In genomic region chr8:118190866-118191265, GRCm38 (mm10) we compare ENCODE assay signal across 16 mouse cellular contexts.
DNase-seq lines count a peak whose midpoint lies in the region; ATAC-seq and TF ChIP-seq lines count a peak whose summit lies in the region.
"Had no signal": no experiment of that assay in that cellular context is flagged by ENCODE, and none has a peak within 500 bp of the region (broad histone marks: within the 10 kb centered on the region; RNA-seq: fewer than 3 reads in every experiment).

No protein-coding gene starts in this region.

- peaks cover 2% of the 10 kb centered on the region for H3K4me1 ChIP-seq in heart, adult 2 months (ENCODE audit: control insufficient read depth, insufficient read depth, low read length)
- peaks cover 22% of the 10 kb centered on the region for H3K4me1 ChIP-seq in heart, postnatal 0 days (ENCODE audit: control insufficient read depth, insufficient read depth)
- H3K4me1 ChIP-seq: embryonic facial prominence, embryonic 15.5 days; limb, embryonic 12.5 days had no signal

- no peaks in the 10 kb centered on the region; the same call in 1 of the 2 replicates for H3K36me3 ChIP-seq in heart, adult 2 months (ENCODE audit: control insufficient read depth, insufficient read depth, low read length)
- no peaks in the 10 kb centered on the region for H3K36me3 ChIP-seq in heart, postnatal 0 days (replicated peaks; ENCODE audit: control insufficient read depth, insufficient read depth, low read length)
- H3K36me3 ChIP-seq: embryonic facial prominence, embryonic 15.5 days; forebrain, embryonic 15.5 days; limb, embryonic 12.5 days; neural tube, embryonic 13.5 days had no signal

- no peak for TF ChIP-seq POLR2A in heart, adult 2 months (IDR thresholded peaks at IDR 0.05; ENCODE audit: insufficient read depth, low read depth, low read length)

- H3K9ac ChIP-seq in heart, adult 2 months (ENCODE audit: low read depth, low read length) = no peak overlapping the region
- no peak overlapping the region for H3K9ac ChIP-seq in heart, postnatal 0 days (replicated peaks; ENCODE audit: low read depth, low read length)
- H3K9ac ChIP-seq: embryonic facial prominence, embryonic 15.5 days; forebrain, embryonic 15.5 days; limb, embryonic 12.5 days; liver, postnatal 0 days; neural tube, embryonic 13.5 days had no signal

- DNase-seq in heart, adult 11 months = peak; percentile 94
- no peak for DNase-seq in heart, postnatal 25 days (ENCODE audit: low spot score)
- peak; percentile 52 for DNase-seq in brain, adult 2 months (ENCODE audit: low read depth, low spot score)
- DNase-seq in heart, adult 2 months = peak in 1 of 2 experiments; percentile 27
- DNase-seq in heart, postnatal 0 days (ENCODE audit: low spot score) = peak; percentile 78
- DNase-seq in lung, postnatal 25 days (ENCODE audit: low spot score) = no peak
- DNase-seq in kidney, postnatal 4 days = no peak
- no peak for DNase-seq in frontal cortex, postnatal 10 days (ENCODE audit: low spot score in 2 of 2)
- DNase-seq: adrenal gland, postnatal 25 days; liver, postnatal 0 days; thymus, adult 2 months had no signal

- peak; percentile 77 for ATAC-seq in heart, postnatal 0 days (ENCODE audit: insufficient read depth, low read depth)
- ATAC-seq: forebrain, embryonic 15.5 days; liver, postnatal 0 days had no signal

- peak overlapping the region; percentile 7; the same call in 1 of the 2 replicates for H3K4me2 ChIP-seq in heart, postnatal 0 days (ENCODE audit: low read depth, low read length)
- H3K4me2 ChIP-seq: embryonic facial prominence, embryonic 15.5 days; forebrain, embryonic 15.5 days; limb, embryonic 12.5 days; neural tube, embryonic 13.5 days had no signal

- WGBS in heart, adult 2 months = 38% methylated on average over 6 of the region's 6 CpGs
- 14% methylated on average over 6 of the region's 6 CpGs for WGBS in heart, postnatal 0 days

- peak overlapping the region; percentile 45 for H3K27ac ChIP-seq in heart, adult 2 months
- H3K27ac ChIP-seq in heart, postnatal 0 days (ENCODE audit: low read depth) = peak overlapping the region; percentile 66
- H3K27ac ChIP-seq: embryonic facial prominence, embryonic 15.5 days; forebrain, embryonic 15.5 days; limb, embryonic 12.5 days; macrophage; neural tube, embryonic 13.5 days had no signal

- no peaks in the 10 kb centered on the region for H3K27me3 ChIP-seq in heart, adult 2 months (ENCODE audit: control insufficient read depth, insufficient read depth, low read length)
- H3K27me3 ChIP-seq in heart, postnatal 0 days (ENCODE audit: control insufficient read depth, insufficient read depth, low read length) = no peaks in the 10 kb centered on the region
- H3K27me3 ChIP-seq: embryonic facial prominence, embryonic 15.5 days; forebrain, embryonic 15.5 days; limb, embryonic 12.5 days; neural tube, embryonic 13.5 days had no signal

- H3K4me3 ChIP-seq in heart, adult 2 months = no peak overlapping the region
- H3K4me3 ChIP-seq in heart, postnatal 0 days (ENCODE audit: low read depth, low read length) = no peak overlapping the region
- H3K4me3 ChIP-seq: embryonic facial prominence, embryonic 15.5 days; forebrain, embryonic 15.5 days; limb, embryonic 12.5 days; neural tube, embryonic 13.5 days had no signal

- H3K79me2 ChIP-seq in heart, adult 2 months (replicated peaks; ENCODE audit: control insufficient read depth, insufficient read depth, low read length) = no peaks in the 10 kb centered on the region

- no peak for TF ChIP-seq CTCF in heart, adult 2 months (IDR thresholded peaks at IDR 0.05)
- TF ChIP-seq CTCF in heart, postnatal 0 days (IDR thresholded peaks at IDR 0.05; ENCODE audit: low read depth) = no peak

- no peaks in the 10 kb centered on the region for H3K9me3 ChIP-seq in heart, postnatal 0 days (replicated peaks; ENCODE audit: control insufficient read depth, low read length)
- H3K9me3 ChIP-seq: embryonic facial prominence, embryonic 15.5 days; forebrain, embryonic 15.5 days; limb, embryonic 12.5 days; neural tube, embryonic 13.5 days had no signal

- intact Hi-C loops in heart, postnatal 25 days (cut with DNase I) = no loop called here
- intact Hi-C loops in heart, adult 2 months (cut with DNase I) = no loop called here

- no peak for TF ChIP-seq EP300 in heart, adult 2 months (IDR thresholded peaks at IDR 0.05; ENCODE audit: insufficient read depth, low read depth, low read length)
- TF ChIP-seq EP300 in heart, postnatal 0 days (IDR thresholded peaks at IDR 0.05; ENCODE audit: low read depth) = no peak

Comparison
In these comparisons a context has a peak if more than half of its experiments do, and no peak if none do; other contexts are left out.
1. DNase-seq: peak in heart, adult 11 months (single experiment), brain, adult 2 months (single experiment) and heart, postnatal 0 days (single experiment); none in heart, postnatal 25 days (single experiment), lung, postnatal 25 days (single experiment), kidney, postnatal 4 days (0 of 2) and frontal cortex, postnatal 10 days (0 of 2).